Mouse (Mus musculus) erythroblast, embryonic 14.5 days (primary cell): ENCODE results near the gene Tmem19.

Source experiments
- GATA1 ChIP-seq: IDR thresholded peaks from 2 replicates; pipeline ENCODE4 v1.6.1; 2012; ENCODE audit warnings: low read length, inconsistent platforms, mixed read lengths
- TAL1 ChIP-seq: IDR thresholded peaks from 3 replicates; pipeline ENCODE4 v1.6.1; 2012; ENCODE audit warnings: low read length, inconsistent platforms, mixed read lengths

GRCm38 (mm10) chr10:115297582-115297981, 64.7 kb downstream of the Tmem19 start:
- TF ChIP-seq TAL1 = no peak
- no peak for TF ChIP-seq GATA1
